21 mouse cellular contexts compared by ENCODE assay signal in genomic region chr3:146234530-146234929, GRCm38 (mm10). TPM values are rescaled to one million over a fixed set of nuclear protein-coding genes. Genes with fewer than 3 reads are reported as not detected.
DNase-seq lines count a peak whose midpoint lies in the region; ATAC-seq lines count a peak whose summit lies in the region.
"Had no signal": no experiment of that assay in that cellular context is flagged by ENCODE, and none has a peak within 500 bp of the region (broad histone marks: within the 10 kb centered on the region; RNA-seq: fewer than 3 reads in every experiment).

No protein-coding gene starts in this region.

- ATAC-seq in lung, embryonic 16.5 days (ENCODE audit: low read depth) = peak; percentile 21; the same call in 1 of the 2 replicates
- ATAC-seq in megakaryocyte, adult 5-6 weeks (ENCODE audit: poor library complexity, severe bottlenecking) = peak; percentile 89
- no peak for ATAC-seq in hindbrain, embryonic 14.5 days (ENCODE audit: low FRiP score)
- ATAC-seq in frontal cortex, adult (ENCODE audit: low TSS enrichment) = no peak
- ATAC-seq in midbrain, embryonic 13.5 days = no peak
- ATAC-seq: CD4-positive, CD25-positive, alpha-beta regulatory T cell, adult 4 months; forebrain, embryonic 15.5 days; hindbrain, embryonic 16.5 days; inflammation-experienced regulatory T-cells, adult 6 months had no signal

- peaks cover 10% of the 10 kb centered on the region for H3K4me1 ChIP-seq in lung, embryonic 16.5 days (replicated peaks; ENCODE audit: control insufficient read depth, insufficient read depth, low read length)
- H3K4me1 ChIP-seq in hindbrain, embryonic 14.5 days (replicated peaks; ENCODE audit: control insufficient read depth, insufficient read depth, low read length) = no peaks in the 10 kb centered on the region
- H3K4me1 ChIP-seq in midbrain, embryonic 13.5 days (replicated peaks) = no peaks in the 10 kb centered on the region
- H3K4me1 ChIP-seq: embryonic facial prominence, embryonic 12.5 days; forebrain, embryonic 15.5 days had no signal

- no peaks in the 10 kb centered on the region for H3K36me3 ChIP-seq in lung, embryonic 16.5 days (ENCODE audit: control insufficient read depth, insufficient read depth, low read length)
- no peaks in the 10 kb centered on the region for H3K36me3 ChIP-seq in hindbrain, embryonic 14.5 days (replicated peaks; ENCODE audit: control insufficient read depth, insufficient read depth)
- no peaks in the 10 kb centered on the region for H3K36me3 ChIP-seq in midbrain, embryonic 13.5 days
- H3K36me3 ChIP-seq: embryonic facial prominence, embryonic 12.5 days; forebrain, embryonic 15.5 days had no signal

- no peak overlapping the region for H3K9ac ChIP-seq in lung, embryonic 16.5 days (ENCODE audit: low read length)
- H3K9ac ChIP-seq in hindbrain, embryonic 14.5 days = no peak overlapping the region
- H3K9ac ChIP-seq in midbrain, embryonic 13.5 days (replicated peaks) = no peak overlapping the region
- H3K9ac ChIP-seq: embryonic facial prominence, embryonic 12.5 days; forebrain, embryonic 15.5 days; heart, embryonic 12.5 days had no signal

- DNase-seq in lung, postnatal 25 days (ENCODE audit: low spot score) = no peak
- DNase-seq in MEL-GATA-1-ER (ENCODE audit: extremely low read depth, low read depth) = peak; percentile 60
- no peak for DNase-seq in hindbrain, embryonic 14.5 days (ENCODE audit: low spot score)
- DNase-seq: adrenal gland, adult 2 months; adrenal gland, postnatal 25 days; B cell, adult 2 months; cerebellum, adult 18-20 months; cerebellum, postnatal 14 days; gastrocnemius, adult 2 months; gastrocnemius, postnatal 36 days; kidney, adult 18-20 months had no signal

- WGBS in lung, embryonic 16.5 days = 36% methylated on average over 10 of the region's 10 CpGs
- WGBS in hindbrain, embryonic 14.5 days = 76% methylated on average over 10 of the region's 10 CpGs
- WGBS in midbrain, embryonic 13.5 days = 79% methylated on average over 10 of the region's 10 CpGs

- H3K27me3 ChIP-seq in lung, embryonic 16.5 days (ENCODE audit: control insufficient read depth, insufficient read depth, low read depth, low read length) = no peaks in the 10 kb centered on the region
- no peaks in the 10 kb centered on the region for H3K27me3 ChIP-seq in hindbrain, embryonic 14.5 days (ENCODE audit: control insufficient read depth, insufficient read depth, low read length)
- peaks cover 7% of the 10 kb centered on the region; the same call in 1 of the 2 replicates for H3K27me3 ChIP-seq in midbrain, embryonic 13.5 days
- H3K27me3 ChIP-seq: embryonic facial prominence, embryonic 12.5 days; forebrain, embryonic 15.5 days; heart, embryonic 12.5 days had no signal

- no peak overlapping the region for H3K4me2 ChIP-seq in lung, embryonic 16.5 days (ENCODE audit: low read depth, low read length)
- no peak overlapping the region for H3K4me2 ChIP-seq in hindbrain, embryonic 14.5 days (replicated peaks)
- H3K4me2 ChIP-seq in midbrain, embryonic 13.5 days (replicated peaks) = no peak overlapping the region
- H3K4me2 ChIP-seq: embryonic facial prominence, embryonic 12.5 days; forebrain, embryonic 15.5 days; heart, embryonic 12.5 days had no signal

- H3K27ac ChIP-seq in lung, embryonic 16.5 days (ENCODE audit: low read length) = no peak overlapping the region
- no peak overlapping the region for H3K27ac ChIP-seq in hindbrain, embryonic 14.5 days
- H3K27ac ChIP-seq in midbrain, embryonic 13.5 days = no peak overlapping the region
- H3K27ac ChIP-seq: embryonic facial prominence, embryonic 12.5 days; forebrain, embryonic 15.5 days; gastrocnemius, adult 2 months had no signal

- no peaks in the 10 kb centered on the region for H3K9me3 ChIP-seq in lung, embryonic 16.5 days (ENCODE audit: control insufficient read depth, low read length)
- no peaks in the 10 kb centered on the region for H3K9me3 ChIP-seq in hindbrain, embryonic 14.5 days (ENCODE audit: control insufficient read depth, low read length)
- no peaks in the 10 kb centered on the region for H3K9me3 ChIP-seq in midbrain, embryonic 13.5 days
- H3K9me3 ChIP-seq: embryonic facial prominence, embryonic 12.5 days; forebrain, embryonic 15.5 days; heart, embryonic 12.5 days had no signal

- H3K4me3 ChIP-seq in lung, embryonic 16.5 days (ENCODE audit: low read length) = no peak overlapping the region
- no peak overlapping the region for H3K4me3 ChIP-seq in hindbrain, embryonic 14.5 days (replicated peaks; ENCODE audit: low read length)
- H3K4me3 ChIP-seq in midbrain, embryonic 13.5 days (replicated peaks) = no peak overlapping the region
- H3K4me3 ChIP-seq: embryonic facial prominence, embryonic 12.5 days; forebrain, embryonic 15.5 days; gastrocnemius, adult 2 months; heart, embryonic 12.5 days had no signal

RNA-seq across cellular contexts. Expression of gene Lpar3, which starts 13.8 kb away (rescaled TPM):
- polyA plus RNA-seq in lung, embryonic 16.5 days (2015; fragmentation: Nextera tagmentation; extraction: Ambion mirVana) = 2.0 and 2.5 TPM in 2 replicates
- 0.14 TPM in 1 of 2 replicates, not detected in the other for total RNA-seq in megakaryocyte, adult 5-6 weeks (2015)
- total RNA-seq in megakaryocyte, adult 5-6 weeks (2017) = not detected in 2 replicates
- polyA plus RNA-seq in hindbrain, embryonic 14.5 days (2014; fragmentation: Nextera tagmentation; extraction: Ambion mirVana) = 0.37 and 0.81 TPM in 2 replicates
- 0.13 and 0.35 TPM in 2 replicates for polyA plus RNA-seq in midbrain, embryonic 13.5 days (2015; fragmentation: Nextera tagmentation; extraction: Ambion mirVana)
- polyA plus RNA-seq: CD4-positive, CD25-positive, alpha-beta regulatory T cell, adult 4 months had no signal

Comparison
In these comparisons a context has a peak if more than half of its experiments do, and no peak if none do; other contexts are left out.
1. ATAC-seq: peak in lung, embryonic 16.5 days (single experiment) and megakaryocyte, adult 5-6 weeks (single experiment); none in hindbrain, embryonic 14.5 days (single experiment), frontal cortex, adult (single experiment) and midbrain, embryonic 13.5 days (single experiment).